ENCODE assay signal across 16 mouse cellular contexts in genomic region chr15:30633917-30634316, GRCm38 (mm10).
A peak's percentile ranks its signal among the peaks of the same experiment; 100 is the strongest.
DNase-seq lines count a peak whose midpoint lies in the region; ATAC-seq and TF ChIP-seq lines count a peak whose summit lies in the region.
"Had no signal": no experiment of that assay in that cellular context is flagged by ENCODE, and none has a peak within 500 bp of the region (broad histone marks: within the 10 kb centered on the region; RNA-seq: fewer than 3 reads in every experiment).

No protein-coding gene starts in this region.

- H3K4me3 ChIP-seq in embryonic facial prominence, embryonic 14.5 days (ENCODE audit: low read depth, low read length): no peak overlapping the region
- no peak overlapping the region for H3K4me3 ChIP-seq in embryonic facial prominence, embryonic 10.5 days
- H3K4me3 ChIP-seq in neural tube, embryonic 12.5 days: no peak overlapping the region
- no peak overlapping the region for H3K4me3 ChIP-seq in cerebellum, adult 2 months (replicated peaks; ENCODE audit: insufficient read depth, low read depth, low read length)

- 52% methylated on average over 2 of the region's 2 CpGs for WGBS in embryonic facial prominence, embryonic 14.5 days
- WGBS in embryonic facial prominence, embryonic 10.5 days: 74% methylated on average over 2 of the region's 2 CpGs
- WGBS in neural tube, embryonic 12.5 days: 33% methylated on average over 2 of the region's 2 CpGs
- WGBS in cerebellum, adult 2 months: 57% methylated on average over 2 of the region's 2 CpGs

- H3K27me3 ChIP-seq in embryonic facial prominence, embryonic 14.5 days (replicated peaks; ENCODE audit: control insufficient read depth, insufficient read depth, low read length): no peaks in the 10 kb centered on the region
- H3K27me3 ChIP-seq in embryonic facial prominence, embryonic 10.5 days (replicated peaks; ENCODE audit: low read depth, poor library complexity, severe bottlenecking): no peaks in the 10 kb centered on the region
- no peaks in the 10 kb centered on the region for H3K27me3 ChIP-seq in neural tube, embryonic 12.5 days (replicated peaks)
- no peaks in the 10 kb centered on the region for H3K27me3 ChIP-seq in cerebellum, adult 2 months (ENCODE audit: control insufficient read depth, insufficient read depth, low read length)

- peak; percentile 23 for DNase-seq in embryonic facial prominence, embryonic 14.5 days (ENCODE audit: low spot score)
- DNase-seq in embryonic facial prominence, embryonic 10.5 days (ENCODE audit: low spot score): no peak
- DNase-seq in neural tube, embryonic 10.5 days (ENCODE audit: extremely low spot score, low spot score): no peak
- peak; percentile 31 for DNase-seq in mesoderm, embryonic 11.5 days (ENCODE audit: low read depth, low spot score)
- DNase-seq in retina, postnatal 1 day: peak; percentile 38
- DNase-seq in cerebellum, adult 2 months: no peak
- no peak for DNase-seq in left cerebral cortex, adult 11 months (ENCODE audit: low spot score)
- DNase-seq: adrenal gland, postnatal 10 days; cerebellum, adult 11-12 months; gastrocnemius, postnatal 10 days; heart, adult 18-20 months; heart, postnatal 4 days; kidney, postnatal 10 days; layer of hippocampus, adult 9-11 months had no signal

- TF ChIP-seq POLR2A in cerebellum, adult 2 months (IDR thresholded peaks at IDR 0.05; ENCODE audit: borderline replicate concordance, insufficient read depth, low read length): no peak

- H3K27ac ChIP-seq in embryonic facial prominence, embryonic 14.5 days (replicated peaks; ENCODE audit: low read depth, low read length): no peak overlapping the region
- H3K27ac ChIP-seq in embryonic facial prominence, embryonic 10.5 days (replicated peaks): no peak overlapping the region
- no peak overlapping the region for H3K27ac ChIP-seq in neural tube, embryonic 12.5 days
- no peak overlapping the region for H3K27ac ChIP-seq in cerebellum, adult 2 months (ENCODE audit: insufficient read depth, low read length)

- peak; percentile 63; the same call in 1 of the 2 replicates for ATAC-seq in embryonic facial prominence, embryonic 14.5 days (ENCODE audit: low read depth)
- ATAC-seq in neural tube, embryonic 12.5 days (ENCODE audit: low FRiP score, low read depth): peak; percentile 61
- ATAC-seq: intestine, postnatal 0 days had no signal

- H3K4me1 ChIP-seq in embryonic facial prominence, embryonic 14.5 days (ENCODE audit: control insufficient read depth, insufficient read depth, low read length): no peaks in the 10 kb centered on the region
- H3K4me1 ChIP-seq in embryonic facial prominence, embryonic 10.5 days: peaks cover 4% of the 10 kb centered on the region; the same call in 1 of the 2 replicates
- 0 out of 2 replicates have a peak, but pooled peaks cover 4% of the 10 kb centered on the region for H3K4me1 ChIP-seq in neural tube, embryonic 12.5 days
- H3K4me1 ChIP-seq in cerebellum, adult 2 months (ENCODE audit: control insufficient read depth, insufficient read depth, low read length): no peaks in the 10 kb centered on the region

- no peak overlapping the region for H3K9ac ChIP-seq in embryonic facial prominence, embryonic 14.5 days (ENCODE audit: low read depth, low read length)
- H3K9ac ChIP-seq in neural tube, embryonic 12.5 days: no peak overlapping the region

- TF ChIP-seq CTCF in cerebellum, adult 2 months (IDR thresholded peaks at IDR 0.05; ENCODE audit: borderline replicate concordance, insufficient read depth, low read depth, low read length): no peak

- H3K36me3 ChIP-seq in embryonic facial prominence, embryonic 14.5 days (ENCODE audit: control insufficient read depth, insufficient read depth, low read length): no peaks in the 10 kb centered on the region
- H3K36me3 ChIP-seq in embryonic facial prominence, embryonic 10.5 days (replicated peaks): no peaks in the 10 kb centered on the region
- no peaks in the 10 kb centered on the region for H3K36me3 ChIP-seq in neural tube, embryonic 12.5 days

- H3K9me3 ChIP-seq in embryonic facial prominence, embryonic 14.5 days (ENCODE audit: control insufficient read depth, low read length): no peaks in the 10 kb centered on the region
- H3K9me3 ChIP-seq in embryonic facial prominence, embryonic 10.5 days: no peaks in the 10 kb centered on the region
- no peaks in the 10 kb centered on the region for H3K9me3 ChIP-seq in neural tube, embryonic 12.5 days

- H3K4me2 ChIP-seq in embryonic facial prominence, embryonic 14.5 days (ENCODE audit: low read depth, low read length): no peak overlapping the region
- no peak overlapping the region for H3K4me2 ChIP-seq in neural tube, embryonic 12.5 days (replicated peaks)

Comparison
In these comparisons a context has a peak if more than half of its experiments do, and no peak if none do; other contexts are left out.
1. DNase-seq: peak in embryonic facial prominence, embryonic 14.5 days (single experiment), mesoderm, embryonic 11.5 days (single experiment) and retina, postnatal 1 day (single experiment); none in embryonic facial prominence, embryonic 10.5 days (single experiment), neural tube, embryonic 10.5 days (single experiment), cerebellum, adult 2 months (0 of 2) and left cerebral cortex, adult 11 months (single experiment).